Mouse (Mus musculus) embryo, embryonic 10 days (tissue): ENCODE results near the gene Serpini2.
A peak's percentile ranks its signal among the peaks of the same experiment; 100 is the strongest.
"Not testable (repeated sequence)": the region's sequence is repeated elsewhere in the genome, so short reads cannot be mapped to it uniquely, and the experiment has no call there.

Source experiments
- DNase-seq: peaks from one replicate; pipeline ENCODE4 v3.0.0-alpha.2; 2015; ENCODE audit warnings: low spot score

Gene Serpini2

DNA sequence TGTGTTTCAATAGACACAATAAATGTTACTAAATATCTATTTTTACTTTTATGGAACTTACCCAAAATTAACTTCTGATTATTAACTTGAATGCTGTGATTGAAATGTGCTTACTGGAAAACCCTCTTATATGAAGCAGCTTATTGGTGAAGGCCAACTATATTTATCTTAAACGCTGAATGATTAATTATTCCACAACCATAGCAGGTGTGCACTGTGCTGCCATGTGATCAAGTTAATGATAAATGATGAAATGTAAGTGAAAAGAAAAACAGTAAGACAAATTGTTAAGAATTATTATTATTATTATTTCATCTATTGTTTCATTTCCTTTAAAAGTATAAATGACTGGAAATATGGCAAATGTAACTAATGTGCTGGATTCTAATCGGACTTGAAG, at the start of gene Serpini2:
Serpini2 (minus strand) TSS at position 101 of the 400 bp plus-strand sequence.
- no peak for DNase-seq

- DNase-seq, result no peak
These were observed 39.0 kb upstream of the Serpini2 start for GRCm38 (mm10) chr3:75308861-75309260.

- no peak for DNase-seq
These were observed 38.4 kb upstream of the Serpini2 start for GRCm38 (mm10) chr3:75308228-75308627.

DNA sequence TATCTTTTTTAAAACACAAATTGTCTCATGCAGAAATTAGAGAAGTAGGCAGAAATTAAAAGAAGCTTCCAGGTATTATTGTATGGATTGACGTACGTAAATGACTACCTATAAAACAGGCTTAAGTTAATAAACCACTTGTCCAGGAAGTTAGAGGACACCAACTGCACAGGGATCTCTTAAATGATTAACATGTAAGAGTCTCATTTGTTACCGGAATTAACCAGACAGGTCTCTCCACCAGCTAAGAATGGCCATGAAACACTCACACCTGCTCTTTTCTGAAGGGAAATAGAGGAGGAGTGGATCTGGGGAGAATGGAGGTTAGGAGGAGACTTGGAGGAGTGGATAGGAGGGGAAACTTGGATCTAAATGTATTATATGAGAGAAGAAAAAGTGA, 35.7 kb upstream of the Serpini2 start:
- DNase-seq, result no peak

DNA sequence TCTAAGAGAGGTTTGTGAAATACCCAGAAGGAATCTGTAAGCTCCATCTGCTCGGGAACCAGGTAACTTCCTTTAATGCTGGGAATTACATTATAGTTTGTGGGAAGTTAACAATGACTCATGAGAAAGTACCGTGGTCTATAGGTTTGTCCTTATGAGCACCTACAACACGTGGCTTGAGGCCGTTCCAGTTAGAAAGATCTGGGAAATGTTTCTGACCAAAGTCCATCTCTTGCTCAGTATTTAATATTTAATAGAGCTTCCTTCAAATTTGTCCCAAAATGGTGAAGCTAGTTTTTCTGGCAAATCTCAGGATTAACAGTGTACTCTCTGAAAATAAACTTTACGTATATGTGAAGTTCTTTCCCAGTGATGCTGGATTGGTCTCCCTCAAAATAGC, 34.7 kb upstream of the Serpini2 start:
- DNase-seq, result no peak

- DNase-seq, result no peak
These were observed 31.2 kb upstream of the Serpini2 start for GRCm38 (mm10) chr3:75301072-75301471.

DNA sequence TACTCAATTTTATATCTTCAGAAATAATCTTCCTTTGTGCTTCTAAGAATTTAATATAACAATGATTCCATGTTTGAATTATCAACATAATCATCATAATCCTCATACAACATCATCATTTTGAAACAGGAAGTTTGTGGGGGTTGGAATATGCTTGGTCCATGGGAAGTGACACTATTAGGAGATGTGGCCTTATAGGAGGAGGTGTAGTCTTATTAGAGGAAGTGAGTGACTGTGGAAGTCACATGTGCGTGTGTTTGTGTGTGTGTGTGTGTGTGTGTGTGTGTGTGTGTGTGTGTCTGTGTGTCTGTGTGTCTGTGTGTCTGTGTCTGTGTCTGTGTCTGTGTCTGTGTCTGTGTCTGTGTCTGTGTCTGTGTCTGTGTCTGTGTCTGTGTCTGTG, 29.6 kb upstream of the Serpini2 start:
- not testable (repeated sequence) for DNase-seq

GRCm38 (mm10) chr3:75297758-75298111, 27.9 kb upstream of the Serpini2 start:
- DNase-seq, result no peak

DNA sequence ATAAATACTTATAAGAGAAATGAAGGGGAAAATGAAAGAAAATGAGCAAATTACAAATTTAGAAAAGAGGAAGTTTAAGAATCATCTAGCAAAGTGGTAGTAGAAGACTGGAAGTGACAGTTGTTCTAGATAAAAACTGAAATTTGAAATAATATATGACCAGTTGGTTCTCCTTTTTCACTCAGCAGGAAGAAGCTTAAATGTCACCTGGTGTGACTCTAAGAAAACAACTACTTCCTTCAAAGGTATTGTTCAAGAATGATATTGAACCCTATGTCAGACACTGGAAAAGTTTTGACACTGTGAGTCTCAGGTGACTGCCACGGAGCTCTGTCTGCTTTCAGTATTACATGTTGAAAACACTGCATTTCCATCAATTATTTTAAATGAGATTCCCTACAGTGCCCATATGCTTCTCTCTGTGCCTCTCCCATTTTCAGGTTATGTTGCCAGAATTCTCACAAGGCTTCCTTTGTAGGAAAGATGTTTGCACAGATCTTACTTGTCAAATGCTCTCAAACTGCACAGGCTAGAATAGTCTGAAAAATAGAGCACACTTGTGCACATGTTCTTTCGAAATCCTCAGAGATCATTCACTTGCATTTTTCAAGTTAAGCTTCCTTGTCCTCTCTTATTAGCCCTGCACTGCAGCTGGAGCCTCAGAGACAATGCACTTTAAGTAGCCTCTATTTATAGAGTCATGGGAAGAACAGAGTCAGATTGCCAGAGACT, 27.3 kb upstream of the Serpini2 start:
- DNase-seq, result no peak

GRCm38 (mm10) chr3:75293243-75293642, 23.4 kb upstream of the Serpini2 start:
- DNase-seq, result no peak

GRCm38 (mm10) chr3:75277455-75277854, 7.6 kb upstream of the Serpini2 start:
- DNase-seq, result no peak

- DNase-seq, result no peak
These were observed 6.6 kb upstream of the Serpini2 start for GRCm38 (mm10) chr3:75276522-75276921.

- no peak for DNase-seq
These were observed 5.2 kb upstream of the Serpini2 start for GRCm38 (mm10) chr3:75275127-75275526.

- no peak for DNase-seq
These were observed 10.5 kb downstream of the Serpini2 start for GRCm38 (mm10) chr3:75259356-75259755.

DNA sequence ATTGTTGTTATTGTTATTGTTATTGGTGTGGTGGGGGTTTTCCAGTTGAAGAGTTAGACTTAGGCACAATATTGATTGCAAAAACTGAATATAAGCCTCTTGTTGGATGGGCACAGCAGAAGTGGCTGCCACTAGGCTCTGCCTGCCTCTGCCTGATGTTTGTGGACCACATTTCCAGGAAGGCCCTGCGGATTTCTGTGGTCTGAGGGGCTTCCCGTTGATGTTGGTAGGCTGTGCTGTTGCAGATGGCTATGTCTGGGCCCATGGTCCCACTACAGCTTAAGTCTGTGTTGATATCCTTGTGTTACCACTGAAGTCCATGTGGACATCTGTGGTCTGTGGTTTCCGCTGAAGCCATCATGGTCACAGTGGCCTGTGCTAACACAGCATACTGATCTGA, 50.2 kb downstream of the Serpini2 start:
- DNase-seq, result no peak

DNA sequence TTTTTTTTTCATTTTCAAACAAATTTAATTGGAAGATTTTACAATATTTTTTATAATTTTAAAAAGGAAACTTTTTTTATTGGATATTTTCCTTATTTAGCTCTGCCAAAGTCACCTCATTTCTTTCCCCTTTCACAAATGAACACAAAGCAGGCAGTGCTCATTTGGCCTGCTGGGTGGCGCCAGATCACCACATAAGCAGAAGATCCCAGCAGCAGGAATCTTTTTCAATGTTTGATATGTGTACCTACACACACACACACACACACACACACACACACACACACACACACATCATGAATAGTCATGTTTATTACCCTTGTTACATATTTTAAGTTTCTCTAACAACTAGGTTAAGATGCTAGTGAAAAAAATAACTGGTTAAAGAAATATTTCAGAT, 50.7 kb downstream of the Serpini2 start:
- peak; percentile 49 for DNase-seq

DNA sequence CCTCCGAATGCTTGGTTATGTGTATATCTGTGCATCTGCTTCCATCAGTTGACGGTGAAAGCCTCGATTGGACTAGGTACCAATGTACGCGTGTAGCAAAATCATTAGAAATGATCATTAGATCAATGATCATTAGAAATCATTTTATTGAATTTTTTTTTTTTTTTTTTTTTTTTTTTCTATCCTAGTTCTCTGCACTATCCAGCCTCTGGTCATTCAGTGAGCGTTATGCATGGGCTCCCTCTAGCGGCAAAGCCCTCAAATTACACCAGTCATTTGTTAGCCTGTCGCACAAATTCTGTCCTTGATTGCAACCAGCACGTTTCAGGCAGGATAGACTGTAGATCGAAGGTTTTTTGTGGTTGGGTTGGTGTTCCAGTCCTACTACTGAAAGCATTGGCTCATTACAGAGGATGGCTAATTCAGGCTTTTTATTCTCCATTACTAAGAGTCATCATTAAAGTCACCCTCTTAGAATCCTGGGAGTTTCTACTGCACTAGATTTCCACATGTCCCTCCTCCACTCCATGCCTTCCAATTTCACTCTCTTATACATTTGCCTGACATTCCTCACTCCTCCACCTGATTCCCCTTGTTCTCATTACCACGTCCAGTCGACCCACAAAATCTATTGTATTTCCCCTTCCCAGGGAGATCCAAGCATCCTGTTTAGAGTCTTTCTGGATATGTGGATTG, 66.9 kb downstream of the Serpini2 start:
- DNase-seq, result peak; percentile 72
